In genomic region chr6:64799306-64800001, GRCm38 (mm10) we compare ENCODE assay signal across 8 mouse cellular contexts.
DNase-seq lines count a peak whose midpoint lies in the region; ATAC-seq lines count a peak whose summit lies in the region.

No protein-coding gene starts in this region.

- no peaks in the 10 kb centered on the region for H3K9me3 ChIP-seq in embryonic facial prominence, embryonic 12.5 days
- H3K9me3 ChIP-seq in hindbrain, embryonic 13.5 days, result no peaks in the 10 kb centered on the region
- H3K9me3 ChIP-seq in neural tube, embryonic 11.5 days (ENCODE audit: control insufficient read depth, low read length), result no peaks in the 10 kb centered on the region

- H3K9ac ChIP-seq in embryonic facial prominence, embryonic 12.5 days, result 0 out of 2 replicates have a peak overlapping the region, but pooled peaks have one; percentile 12
- peak overlapping the region; percentile 60 for H3K9ac ChIP-seq in hindbrain, embryonic 13.5 days
- 0 out of 2 replicates have a peak overlapping the region, but pooled peaks have one; percentile 16 for H3K9ac ChIP-seq in neural tube, embryonic 11.5 days (ENCODE audit: low read length)

- peak; percentile 71 for ATAC-seq in embryonic facial prominence, embryonic 12.5 days (ENCODE audit: insufficient number of reproducible peaks, insufficient read depth, low FRiP score, low TSS enrichment)
- peak; percentile 88 for ATAC-seq in hindbrain, embryonic 13.5 days (ENCODE audit: low FRiP score)
- ATAC-seq in neural tube, embryonic 11.5 days (ENCODE audit: insufficient read depth, low FRiP score, low TSS enrichment), result peak; percentile 67

- peak; percentile 4 to 13 for DNase-seq in layer of hippocampus, postnatal 10 days (ENCODE audit: low spot score in 2 of 2)
- no peak for DNase-seq in layer of hippocampus, adult 9-11 months
- DNase-seq in neural tube, embryonic 11.5 days (ENCODE audit: low spot score), result peak; percentile 57
- no peak for DNase-seq in left cerebral cortex, postnatal 25 days (ENCODE audit: low spot score in 2 of 2)
- no peak for DNase-seq in natural killer cell, adult 2 months (ENCODE audit: low spot score in 2 of 2)
- no peak for DNase-seq in thymus, postnatal 4 days

- H3K27me3 ChIP-seq in embryonic facial prominence, embryonic 12.5 days, result 0 out of 2 replicates have a peak, but pooled peaks cover 7% of the 10 kb centered on the region
- H3K27me3 ChIP-seq in hindbrain, embryonic 13.5 days, result peaks cover 7% of the 10 kb centered on the region; the same call in 1 of the 2 replicates
- no peaks in the 10 kb centered on the region for H3K27me3 ChIP-seq in neural tube, embryonic 11.5 days (ENCODE audit: control insufficient read depth, insufficient read depth, low read length)

- H3K36me3 ChIP-seq in embryonic facial prominence, embryonic 12.5 days, result no peaks in the 10 kb centered on the region
- no peaks in the 10 kb centered on the region for H3K36me3 ChIP-seq in hindbrain, embryonic 13.5 days
- no peaks in the 10 kb centered on the region for H3K36me3 ChIP-seq in neural tube, embryonic 11.5 days (ENCODE audit: control insufficient read depth, insufficient read depth, low read length)

- H3K4me3 ChIP-seq in embryonic facial prominence, embryonic 12.5 days, result peak overlapping the region; percentile 38
- peak overlapping the region; percentile 49 for H3K4me3 ChIP-seq in hindbrain, embryonic 13.5 days
- peak overlapping the region; percentile 31 for H3K4me3 ChIP-seq in neural tube, embryonic 11.5 days (ENCODE audit: low read depth, low read length)

- 8% methylated on average over 22 of the region's 22 CpGs for WGBS in embryonic facial prominence, embryonic 12.5 days
- 8% methylated on average over 22 of the region's 22 CpGs for WGBS in hindbrain, embryonic 13.5 days
- WGBS in neural tube, embryonic 11.5 days, result 8% methylated on average over 22 of the region's 22 CpGs

- intact Hi-C loops in left cerebral cortex, postnatal 25 days (cut with DNase I), result no loop called here

- no peaks in the 10 kb centered on the region for H3K4me1 ChIP-seq in embryonic facial prominence, embryonic 12.5 days
- H3K4me1 ChIP-seq in hindbrain, embryonic 13.5 days (replicated peaks), result peaks cover 5% of the 10 kb centered on the region
- H3K4me1 ChIP-seq in neural tube, embryonic 11.5 days (ENCODE audit: control insufficient read depth, insufficient read depth, low read length), result 0 out of 2 replicates have a peak, but pooled peaks cover 3% of the 10 kb centered on the region

- no peak overlapping the region for H3K27ac ChIP-seq in embryonic facial prominence, embryonic 12.5 days
- no peak overlapping the region for H3K27ac ChIP-seq in hindbrain, embryonic 13.5 days
- no peak overlapping the region for H3K27ac ChIP-seq in neural tube, embryonic 11.5 days (ENCODE audit: low read depth, low read length)

- peak overlapping the region; percentile 75 for H3K4me2 ChIP-seq in embryonic facial prominence, embryonic 12.5 days (replicated peaks)
- H3K4me2 ChIP-seq in hindbrain, embryonic 13.5 days, result peak overlapping the region; percentile 81
- peak overlapping the region; percentile 57 for H3K4me2 ChIP-seq in neural tube, embryonic 11.5 days (ENCODE audit: low read depth)

Comparison
In these comparisons a context has a peak if more than half of its experiments do, and no peak if none do; other contexts are left out.
1. DNase-seq: peak in layer of hippocampus, postnatal 10 days (2 of 2) and neural tube, embryonic 11.5 days (single experiment); none in layer of hippocampus, adult 9-11 months (single experiment), left cerebral cortex, postnatal 25 days (0 of 2), natural killer cell, adult 2 months (0 of 2) and thymus, postnatal 4 days (single experiment).
2. Peak in every context shown above with its lines, with median percentiles within 50 percentile points of each other: ATAC-seq, H3K4me2 ChIP-seq, H3K4me3 ChIP-seq and H3K9ac ChIP-seq.